ENCODE assay signal across 13 mouse cellular contexts in the genomic region with DNA sequence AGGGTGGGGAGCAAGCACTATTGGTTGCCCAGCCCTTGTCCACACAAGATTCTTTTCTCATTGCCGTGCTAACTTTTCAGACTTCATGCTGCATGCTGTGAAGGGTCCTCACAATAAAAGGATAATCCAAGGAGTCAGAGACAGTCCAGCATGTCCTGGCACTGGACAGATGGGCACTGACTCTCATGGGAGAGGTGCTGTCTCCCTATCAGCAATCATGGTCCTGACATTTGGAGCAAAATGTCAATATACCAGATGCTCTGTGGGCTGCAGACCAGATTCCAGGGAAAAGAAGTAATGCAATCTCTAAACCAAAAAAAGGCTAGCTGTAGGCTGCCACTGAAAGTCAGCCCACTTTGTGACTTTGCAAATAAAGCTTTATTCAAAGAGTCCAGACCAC.
"Had no signal": no experiment of that assay in that cellular context is flagged by ENCODE, and none has a peak within 500 bp of the region (broad histone marks: within the 10 kb centered on the region; RNA-seq: fewer than 3 reads in every experiment).

No protein-coding gene starts in this region.

- DNase-seq: gastrocnemius, postnatal 14 days; gastrocnemius, postnatal 36 days; heart, adult 18-20 months; heart, postnatal 14 days; heart, postnatal 36 days; kidney, adult 11 months; kidney, adult 2 months; kidney, adult 9 months; kidney, postnatal 14 days; kidney, postnatal 36 days; layer of hippocampus, adult 9-11 months; layer of hippocampus, postnatal 36 days; lung, adult 18-20 months had no signal
